Comparison of ENCODE assay signal across 11 mouse cellular contexts in the genomic region with DNA sequence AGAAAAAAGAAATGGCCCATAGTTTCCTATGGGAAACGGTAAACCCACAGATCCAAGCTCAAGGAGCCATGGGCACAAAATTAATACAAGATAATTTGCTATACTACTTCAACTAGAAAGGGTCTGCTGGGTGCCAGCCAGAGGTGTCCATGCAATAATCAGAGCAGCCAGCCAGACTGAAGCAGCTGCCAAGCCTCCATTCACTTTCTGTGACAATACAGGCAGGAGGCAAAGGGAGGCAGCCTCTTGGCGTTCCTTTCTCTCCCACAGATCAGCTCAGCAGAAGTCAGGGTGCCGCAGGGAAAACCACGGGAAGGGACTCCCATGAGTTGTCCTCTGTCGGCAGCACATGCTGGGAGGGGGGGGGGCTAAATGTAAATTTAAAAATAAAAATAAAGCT. TPM values are rescaled to one million over a fixed set of nuclear protein-coding genes. Genes with fewer than 3 reads are reported as not detected.
DNase-seq lines count a peak whose midpoint lies in the region; ATAC-seq and TF ChIP-seq lines count a peak whose summit lies in the region.
"Had no signal": no experiment of that assay in that cellular context is flagged by ENCODE, and none has a peak within 500 bp of the region (broad histone marks: within the 10 kb centered on the region; RNA-seq: fewer than 3 reads in every experiment).

No protein-coding gene starts in this region.

- no peak overlapping the region for H3K4me2 ChIP-seq in kidney, embryonic 14.5 days (replicated peaks; ENCODE audit: low read depth, low read length)
- no peak overlapping the region for H3K4me2 ChIP-seq in liver, embryonic 15.5 days
- H3K4me2 ChIP-seq: lung, embryonic 14.5 days; neural tube, embryonic 12.5 days had no signal

- DNase-seq in cerebellum, postnatal 10 days = peak; percentile 58 to 66
- no peak for DNase-seq in cerebellum, adult 2 months
- DNase-seq in kidney, postnatal 36 days = peak; percentile 49 to 60
- DNase-seq in adipocyte (ENCODE audit: low spot score) = peak; percentile 58
- DNase-seq in layer of hippocampus, adult 9-11 months = no peak
- no peak for DNase-seq in gastrocnemius, postnatal 4 days (ENCODE audit: low spot score in 2 of 2)
- DNase-seq: gastrocnemius, adult 2 months; lung, embryonic 14.5 days had no signal

- H3K27ac ChIP-seq in cerebellum, adult 2 months (ENCODE audit: insufficient read depth, low read length) = no peak overlapping the region
- H3K27ac ChIP-seq in kidney, embryonic 14.5 days (ENCODE audit: low read depth, low read length) = no peak overlapping the region
- H3K27ac ChIP-seq in liver, embryonic 15.5 days (replicated peaks) = peak overlapping the region; percentile 71
- H3K27ac ChIP-seq: gastrocnemius, adult 2 months; neural tube, embryonic 12.5 days had no signal

- no peaks in the 10 kb centered on the region for H3K27me3 ChIP-seq in cerebellum, adult 2 months (ENCODE audit: control insufficient read depth, insufficient read depth, low read length)
- H3K27me3 ChIP-seq in kidney, embryonic 14.5 days (ENCODE audit: control insufficient read depth, insufficient read depth, low read length) = no peaks in the 10 kb centered on the region
- H3K27me3 ChIP-seq in liver, embryonic 15.5 days = no peaks in the 10 kb centered on the region
- H3K27me3 ChIP-seq: neural tube, embryonic 12.5 days had no signal

- no peaks in the 10 kb centered on the region for H3K4me1 ChIP-seq in cerebellum, adult 2 months (ENCODE audit: control insufficient read depth, insufficient read depth, low read length)
- no peaks in the 10 kb centered on the region for H3K4me1 ChIP-seq in kidney, embryonic 14.5 days (ENCODE audit: control insufficient read depth, insufficient read depth, low read length)
- H3K4me1 ChIP-seq in liver, embryonic 15.5 days (replicated peaks) = peaks cover 54% of the 10 kb centered on the region
- H3K4me1 ChIP-seq: neural tube, embryonic 12.5 days had no signal

- 6% methylated on average over 5 of the region's 5 CpGs for WGBS in cerebellum, adult 2 months
- 54% methylated on average over 5 of the region's 5 CpGs for WGBS in kidney, embryonic 14.5 days
- WGBS in liver, embryonic 15.5 days (ENCODE audit: insufficient replicate concordance) = 66% methylated on average over 5 of the region's 5 CpGs

- TF ChIP-seq CTCF in cerebellum, adult 2 months (IDR thresholded peaks at IDR 0.05; ENCODE audit: borderline replicate concordance, insufficient read depth, low read depth, low read length) = no peak

- no peak for ATAC-seq in kidney, embryonic 14.5 days (ENCODE audit: low FRiP score, low TSS enrichment)
- ATAC-seq in liver, embryonic 15.5 days (ENCODE audit: insufficient read depth) = no peak

- H3K36me3 ChIP-seq in kidney, embryonic 14.5 days (ENCODE audit: control insufficient read depth, insufficient read depth, low read length) = no peaks in the 10 kb centered on the region
- no peaks in the 10 kb centered on the region for H3K36me3 ChIP-seq in liver, embryonic 15.5 days (replicated peaks)
- H3K36me3 ChIP-seq: neural tube, embryonic 12.5 days had no signal

- TF ChIP-seq POLR2A in cerebellum, adult 2 months (IDR thresholded peaks at IDR 0.05; ENCODE audit: borderline replicate concordance, insufficient read depth, low read length) = no peak

- H3K9ac ChIP-seq in kidney, embryonic 14.5 days (ENCODE audit: low read depth, low read length) = no peak overlapping the region
- H3K9ac ChIP-seq in liver, embryonic 15.5 days = no peak overlapping the region
- H3K9ac ChIP-seq: lung, embryonic 14.5 days; neural tube, embryonic 12.5 days had no signal

- H3K4me3 ChIP-seq in cerebellum, adult 2 months (replicated peaks; ENCODE audit: insufficient read depth, low read depth, low read length) = no peak overlapping the region
- no peak overlapping the region for H3K4me3 ChIP-seq in kidney, embryonic 14.5 days (ENCODE audit: low read length)
- H3K4me3 ChIP-seq in liver, embryonic 15.5 days (replicated peaks) = no peak overlapping the region
- H3K4me3 ChIP-seq: gastrocnemius, adult 2 months; neural tube, embryonic 12.5 days had no signal

- H3K9me3 ChIP-seq in kidney, embryonic 14.5 days (ENCODE audit: control insufficient read depth, low read length) = no peaks in the 10 kb centered on the region
- H3K9me3 ChIP-seq in liver, embryonic 15.5 days (replicated peaks) = no peaks in the 10 kb centered on the region
- H3K9me3 ChIP-seq: neural tube, embryonic 12.5 days had no signal

RNA-seq across cellular contexts. Expression of a gene that starts 26.1 kb away (rescaled TPM):
- 31.7 and 32.2 TPM in 2 replicates for polyA plus RNA-seq in cerebellum, adult 2 months (2012; rRNA removed)
- 37.8 and 69.6 TPM in 2 replicates for polyA plus RNA-seq in kidney, embryonic 14.5 days (2014; fragmentation: Nextera tagmentation; extraction: Ambion mirVana)
- 19.4 and 21.6 TPM in 2 replicates for polyA plus RNA-seq in liver, embryonic 15.5 days (2015; fragmentation: Nextera tagmentation; extraction: Ambion mirVana)
- total RNA-seq in gastrocnemius, postnatal 4 days (2021) = 10 to 100 TPM; 61.8 to 63.4 TPM

RNA-seq across cellular contexts. Expression of a gene that starts 53.0 kb away (rescaled TPM):
- 9.1 and 10.4 TPM in 2 replicates for polyA plus RNA-seq in cerebellum, adult 2 months (2012; rRNA removed)
- 17.4 and 21.3 TPM in 2 replicates for polyA plus RNA-seq in kidney, embryonic 14.5 days (2014; fragmentation: Nextera tagmentation; extraction: Ambion mirVana)
- 29.9 and 34.7 TPM in 2 replicates for polyA plus RNA-seq in liver, embryonic 15.5 days (2015; fragmentation: Nextera tagmentation; extraction: Ambion mirVana)
- total RNA-seq in gastrocnemius, postnatal 4 days (2021) = 10 to 100 TPM; 26.3 to 27.4 TPM

Comparison
In these comparisons a context has a peak if more than half of its experiments do, and no peak if none do; other contexts are left out.
1. DNase-seq: peak in cerebellum, postnatal 10 days (2 of 2), kidney, postnatal 36 days (2 of 2) and adipocyte (single experiment); none in cerebellum, adult 2 months (0 of 2), layer of hippocampus, adult 9-11 months (single experiment) and gastrocnemius, postnatal 4 days (0 of 2).